Mouse (Mus musculus) intestine, embryonic 15.5 days (tissue): ENCODE data around the gene Rnf38. TPM values are rescaled to one million over a fixed set of nuclear protein-coding genes. Genes with fewer than 3 reads are reported as not detected.
A peak's percentile ranks its signal among the peaks of the same experiment; 100 is the strongest.

Source experiments
- ATAC-seq: fragments of 200-750 bp; cut with Nextera tagmentation; 2 replicates; pipeline ENCODE4 v1.8.0; 2017; ENCODE audit warnings: moderate TSS enrichment, moderate library complexity
- H3K27ac ChIP-seq: fragments of 300-500 bp; sonication (generic); 2 replicates; pipeline ENCODE4 v1.5.1; 2015; ENCODE audit warnings: mild to moderate bottlenecking, inconsistent platforms
- H3K27me3 ChIP-seq: fragments of 300-500 bp; sonication (generic); replicated peaks from 2 replicates; pipeline ENCODE4 v1.6.1; 2015; ENCODE audit warnings: inconsistent platforms
- H3K36me3 ChIP-seq: fragments of 300-500 bp; sonication (generic); 2 replicates; pipeline ENCODE4 v1.6.1; 2015; ENCODE audit warnings: inconsistent platforms
- H3K4me1 ChIP-seq: fragments of 300-500 bp; sonication (generic); replicated peaks from 2 replicates; pipeline ENCODE4 v1.6.1; 2015; ENCODE audit warnings: inconsistent platforms
- H3K4me2 ChIP-seq: fragments of 300-500 bp; sonication (generic); replicated peaks from 2 replicates; pipeline ENCODE4 v1.6.1; 2015; ENCODE audit warnings: mild to moderate bottlenecking, inconsistent platforms
- H3K4me3 ChIP-seq: fragments of 300-500 bp; sonication (generic); replicated peaks from 2 replicates; pipeline ENCODE4 v1.5.1; 2015; ENCODE audit warnings: inconsistent platforms
- H3K9ac ChIP-seq: fragments of 300-500 bp; sonication (generic); 2 replicates; pipeline ENCODE4 v1.6.1; 2015; ENCODE audit warnings: inconsistent platforms
- H3K9me3 ChIP-seq: fragments of 300-500 bp; sonication (generic); 2 replicates; pipeline ENCODE4 v1.6.1; 2016; ENCODE audit warnings: inconsistent platforms
- WGBS: fragments of 180-500 bp; shearing (Covaris S2); methylation state at CpG from one replicate; pipeline ENCODE4 v1.1.7; 2015; 5-methylcytosine and 5-hydroxymethylcytosine counted together
- polyA plus RNA-seq: library from polyadenylated mRNA; unstranded; fragments of >200 nt; fragmentation: Nextera tagmentation; extraction: Ambion mirVana; gene quantifications from 2 replicates; pipeline ENCODE4 v1.2.1, GENCODE M21; 2015

Gene Rnf38
- polyA plus RNA-seq, 1 experiment from 2014 or later = 14.6 TPM

GRCm38 (mm10) chr4:44199968-44200367, 33.6 kb downstream of the Rnf38 start:
- H3K27ac ChIP-seq = no peak overlapping the region
- ATAC-seq = no peak
- H3K27me3 ChIP-seq = no peaks in the 10 kb centered on the region
- 75% methylated on average over 1 of the region's 1 CpGs for WGBS
- no peak overlapping the region for H3K9ac ChIP-seq
- no peaks in the 10 kb centered on the region for H3K9me3 ChIP-seq
- H3K4me2 ChIP-seq = no peak overlapping the region
- no peak overlapping the region for H3K4me3 ChIP-seq
- H3K36me3 ChIP-seq = no peaks in the 10 kb centered on the region
- no peaks in the 10 kb centered on the region for H3K4me1 ChIP-seq

- Histone ChIP-seq H3K36me3 (no peaks in the 10 kb centered on the region), H3K27me3 (no peaks in the 10 kb centered on the region), H3K4me2 (no peak overlapping the region), H3K9ac (no peak overlapping the region), H3K9me3 (no peaks in the 10 kb centered on the region), H3K27ac (no peak overlapping the region), H3K4me1 (no peaks in the 10 kb centered on the region), H3K4me3 (no peak overlapping the region)
- WGBS = 85% methylated on average over 10 of the region's 10 CpGs
- no peak for ATAC-seq
Observed at GRCm38 (mm10) chr4:44187431-44187830, 46.2 kb downstream of the Rnf38 start.

- Histone ChIP-seq H3K9ac (no peak overlapping the region), H3K4me3 (no peak overlapping the region), H3K27me3 (no peaks in the 10 kb centered on the region), H3K27ac (no peak overlapping the region), H3K4me1 (no peaks in the 10 kb centered on the region), H3K36me3 (no peaks in the 10 kb centered on the region), H3K9me3 (no peaks in the 10 kb centered on the region), H3K4me2 (no peak overlapping the region)
- no peak for ATAC-seq
- WGBS = 39% methylated on average over 1 of the region's 1 CpGs
Observed at GRCm38 (mm10) chr4:44183862-44184261, 49.7 kb downstream of the Rnf38 start.

- Histone ChIP-seq H3K4me1 (no peaks in the 10 kb centered on the region), H3K9ac (no peak overlapping the region), H3K27ac (no peak overlapping the region), H3K36me3 (no peaks in the 10 kb centered on the region), H3K9me3 (no peaks in the 10 kb centered on the region), H3K27me3 (no peaks in the 10 kb centered on the region), H3K4me2 (no peak overlapping the region), H3K4me3 (no peak overlapping the region)
- no peak for ATAC-seq
- WGBS = 79% methylated on average over 5 of the region's 5 CpGs
Observed at GRCm38 (mm10) chr4:44179748-44180147, 53.8 kb downstream of the Rnf38 start.

- no peaks in the 10 kb centered on the region for H3K27me3 ChIP-seq
- 0% methylated on average over 1 of the region's 1 CpGs for WGBS
- H3K27ac ChIP-seq = no peak overlapping the region
- ATAC-seq = no peak
- no peaks in the 10 kb centered on the region for H3K4me1 ChIP-seq
- no peak overlapping the region for H3K4me3 ChIP-seq
- no peak overlapping the region for H3K9ac ChIP-seq
- no peak overlapping the region for H3K4me2 ChIP-seq
- no peaks in the 10 kb centered on the region for H3K36me3 ChIP-seq
- no peaks in the 10 kb centered on the region for H3K9me3 ChIP-seq
Observed at GRCm38 (mm10) chr4:44173177-44173576, 60.4 kb downstream of the Rnf38 start.

GRCm38 (mm10) chr4:44172676-44173075, 60.9 kb downstream of the Rnf38 start:
- 54% methylated on average over 5 of the region's 5 CpGs for WGBS
- Histone ChIP-seq H3K27ac (no peak overlapping the region), H3K9ac (no peak overlapping the region), H3K4me2 (no peak overlapping the region), H3K36me3 (no peaks in the 10 kb centered on the region), H3K9me3 (no peaks in the 10 kb centered on the region), H3K27me3 (no peaks in the 10 kb centered on the region), H3K4me3 (no peak overlapping the region), H3K4me1 (no peaks in the 10 kb centered on the region)
- ATAC-seq = no peak

- 77% methylated on average over 3 of the region's 3 CpGs for WGBS
- no peak overlapping the region for H3K4me3 ChIP-seq
- no peaks in the 10 kb centered on the region for H3K9me3 ChIP-seq
- H3K27me3 ChIP-seq = no peaks in the 10 kb centered on the region
- H3K4me1 ChIP-seq = peaks cover 5% of the 10 kb centered on the region; the same call in 1 of the 2 replicates
- no peak overlapping the region for H3K9ac ChIP-seq
- ATAC-seq = no peak
- no peak overlapping the region for H3K4me2 ChIP-seq
- no peaks in the 10 kb centered on the region for H3K36me3 ChIP-seq
- no peak overlapping the region for H3K27ac ChIP-seq
Observed at GRCm38 (mm10) chr4:44169884-44170283, 63.7 kb downstream of the Rnf38 start.

- H3K27me3 ChIP-seq = no peaks in the 10 kb centered on the region
- ATAC-seq = peak; percentile 8; the same call in 1 of the 2 replicates
- no peak overlapping the region for H3K27ac ChIP-seq
- 3% methylated on average over 7 of the region's 7 CpGs for WGBS
- H3K4me3 ChIP-seq = peak overlapping the region; percentile 40
- no peak overlapping the region for H3K9ac ChIP-seq
- H3K4me2 ChIP-seq = peak overlapping the region; percentile 64
- H3K36me3 ChIP-seq = no peaks in the 10 kb centered on the region
- no peaks in the 10 kb centered on the region for H3K9me3 ChIP-seq
- peaks cover 6% of the 10 kb centered on the region; the same call in 1 of the 2 replicates for H3K4me1 ChIP-seq
Observed at GRCm38 (mm10) chr4:44168816-44169215, 64.8 kb downstream of the Rnf38 start.

- Histone ChIP-seq H3K4me2 (peak overlapping the region; percentile 64), H3K36me3 (no peaks in the 10 kb centered on the region), H3K9me3 (no peaks in the 10 kb centered on the region), H3K27me3 (no peaks in the 10 kb centered on the region), H3K4me3 (peak overlapping the region; percentile 40), H3K9ac (peak overlapping the region; percentile 35), H3K27ac (peak overlapping the region; percentile 46), H3K4me1 (peaks cover 6% of the 10 kb centered on the region; the same call in 1 of the 2 replicates)
- peak; percentile 90 for ATAC-seq
- WGBS = 0% methylated on average over 20 of the region's 34 CpGs
Observed at GRCm38 (mm10) chr4:44168231-44168647, 65.3 kb downstream of the Rnf38 start.

GRCm38 (mm10) chr4:44167397-44168121, 66.0 kb downstream of the Rnf38 start:
- H3K9ac ChIP-seq = peak overlapping the region; percentile 88
- peaks cover 6% of the 10 kb centered on the region; the same call in 1 of the 2 replicates for H3K4me1 ChIP-seq
- under 1% methylated on average over 77 of the region's 95 CpGs for WGBS
- H3K9me3 ChIP-seq = no peaks in the 10 kb centered on the region
- no peaks in the 10 kb centered on the region for H3K27me3 ChIP-seq
- H3K36me3 ChIP-seq = no peaks in the 10 kb centered on the region
- H3K4me3 ChIP-seq = peak overlapping the region; percentile 84
- H3K4me2 ChIP-seq = peak overlapping the region; percentile 58
- H3K27ac ChIP-seq = peak overlapping the region; percentile 99
- ATAC-seq = peak; percentile 94

- peak overlapping the region; percentile 88 for H3K9ac ChIP-seq
- H3K4me3 ChIP-seq = peak overlapping the region; percentile 84
- no peaks in the 10 kb centered on the region for H3K27me3 ChIP-seq
- no peaks in the 10 kb centered on the region for H3K36me3 ChIP-seq
- ATAC-seq = no peak
- peak overlapping the region; percentile 58 for H3K4me2 ChIP-seq
- H3K4me1 ChIP-seq = peaks cover 6% of the 10 kb centered on the region; the same call in 1 of the 2 replicates
- peak overlapping the region; percentile 99 for H3K27ac ChIP-seq
- H3K9me3 ChIP-seq = no peaks in the 10 kb centered on the region
- 3% methylated on average over 20 of the region's 20 CpGs for WGBS
Observed at GRCm38 (mm10) chr4:44166702-44167396, 66.7 kb downstream of the Rnf38 start.

- Histone ChIP-seq H3K9ac (no peak overlapping the region), H3K9me3 (no peaks in the 10 kb centered on the region), H3K4me1 (peaks cover 16% of the 10 kb centered on the region; the same call in 1 of the 2 replicates), H3K4me2 (no peak overlapping the region), H3K27me3 (no peaks in the 10 kb centered on the region), H3K4me3 (no peak overlapping the region), H3K36me3 (no peaks in the 10 kb centered on the region), H3K27ac (no peak overlapping the region)
- WGBS = 60% methylated on average over 5 of the region's 5 CpGs
- ATAC-seq = no peak
Observed at GRCm38 (mm10) chr4:44164621-44165020, 69.0 kb downstream of the Rnf38 start.
